Comparison of ENCODE assay signal across 15 mouse cellular contexts in the genomic region with DNA sequence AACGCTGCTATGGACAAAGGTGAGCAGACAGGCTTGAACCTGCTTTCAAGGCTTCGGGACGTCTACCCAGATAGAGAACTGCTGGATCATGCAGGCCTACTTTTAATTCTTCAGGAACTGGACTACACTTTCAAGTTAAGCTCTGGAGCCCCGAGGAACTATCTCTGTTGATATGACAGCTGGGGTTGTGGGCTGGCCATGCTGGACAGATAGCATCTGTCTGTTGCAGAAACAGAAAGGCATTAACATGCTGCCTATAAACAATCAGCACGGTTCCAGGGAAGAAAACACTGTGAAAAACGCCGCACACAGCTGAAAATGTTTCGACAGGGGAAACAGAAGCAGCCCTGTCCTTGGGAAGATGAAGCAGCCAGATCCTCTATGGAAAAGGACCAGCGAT.
"Had no signal": no experiment of that assay in that cellular context is flagged by ENCODE, and none has a peak within 500 bp of the region (broad histone marks: within the 10 kb centered on the region; RNA-seq: fewer than 3 reads in every experiment).

No protein-coding gene starts in this region.

- H3K27me3 ChIP-seq: intestine, embryonic 15.5 days; liver, embryonic 13.5 days; midbrain, embryonic 12.5 days; midbrain, embryonic 15.5 days; neural tube, embryonic 13.5 days had no signal

- H3K36me3 ChIP-seq: intestine, embryonic 15.5 days; liver, embryonic 13.5 days; midbrain, embryonic 12.5 days; midbrain, embryonic 15.5 days; neural tube, embryonic 13.5 days had no signal

- H3K27ac ChIP-seq: intestine, embryonic 15.5 days; left cerebral cortex, adult 2 months; liver, embryonic 13.5 days; macrophage; midbrain, embryonic 12.5 days; midbrain, embryonic 15.5 days; neural tube, embryonic 13.5 days had no signal

- H3K4me2 ChIP-seq: intestine, embryonic 15.5 days; liver, embryonic 13.5 days; midbrain, embryonic 12.5 days; midbrain, embryonic 15.5 days; neural tube, embryonic 13.5 days had no signal

- H3K4me1 ChIP-seq: intestine, embryonic 15.5 days; midbrain, embryonic 12.5 days; midbrain, embryonic 15.5 days had no signal

- DNase-seq: kidney, adult 18-20 months; kidney, postnatal 25 days; layer of hippocampus, postnatal 36 days; liver, embryonic 13.5 days; lung, adult 2 months; lung, postnatal 14 days; thymus, adult 2 months; thymus, postnatal 14 days; thymus, postnatal 4 days had no signal

- H3K9me3 ChIP-seq: intestine, embryonic 15.5 days; liver, embryonic 13.5 days; midbrain, embryonic 12.5 days; midbrain, embryonic 15.5 days; neural tube, embryonic 13.5 days had no signal

- H3K9ac ChIP-seq: intestine, embryonic 15.5 days; liver, embryonic 13.5 days; midbrain, embryonic 12.5 days; midbrain, embryonic 15.5 days; neural tube, embryonic 13.5 days had no signal

- ATAC-seq: intestine, embryonic 15.5 days; midbrain, embryonic 15.5 days had no signal

- H3K4me3 ChIP-seq: intestine, embryonic 15.5 days; left cerebral cortex, adult 2 months; liver, embryonic 13.5 days; midbrain, embryonic 12.5 days; midbrain, embryonic 15.5 days; neural tube, embryonic 13.5 days had no signal
